Mouse (Mus musculus) kidney, adult 2 months (tissue): ENCODE measurements around the gene Fblim1. TPM values are rescaled to one million over a fixed set of nuclear protein-coding genes. Genes with fewer than 3 reads are reported as not detected.

Experiments
- DNase-seq: peaks from one replicate; pipeline ENCODE4 v3.0.0; 2021
- H3K27ac ChIP-seq: fragments of 200-500 bp; 2 replicates; pipeline ENCODE4 v1.5.1; 2012; ENCODE audit warnings: low read depth, low read length, control low read depth, inconsistent platforms; ENCODE audit not compliant: insufficient read depth
- H3K27me3 ChIP-seq: fragments of 200-500 bp; replicated peaks from 2 replicates; pipeline ENCODE4 v1.6.1; 2012; ENCODE audit warnings: mild to moderate bottlenecking, moderate library complexity, low read length, inconsistent platforms; ENCODE audit not compliant: control insufficient read depth, insufficient read depth
- H3K36me3 ChIP-seq: fragments of 200-500 bp; 2 replicates; pipeline ENCODE4 v1.6.1; 2012; ENCODE audit warnings: mild to moderate bottlenecking, moderate library complexity, low read length, inconsistent platforms; ENCODE audit not compliant: control insufficient read depth, insufficient read depth
- H3K4me1 ChIP-seq: fragments of 200-500 bp; 2 replicates; pipeline ENCODE4 v1.6.1; 2011; ENCODE audit warnings: low read length; ENCODE audit not compliant: control insufficient read depth, insufficient read depth
- H3K4me3 ChIP-seq: fragments of 200-500 bp; 2 replicates; pipeline ENCODE4 v1.5.1; 2011; ENCODE audit warnings: mild to moderate bottlenecking, low read depth, low read length, control low read depth; ENCODE audit not compliant: insufficient read depth
- CTCF ChIP-seq: fragments of 200-500 bp; conservative IDR thresholded peaks from 2 replicates; pipeline ENCODE4 v1.5.1; 2011; ENCODE audit warnings: low read depth, mild to moderate bottlenecking, control low read depth, low read length, moderate library complexity, mixed read lengths; ENCODE audit not compliant: insufficient read depth, insufficient read length
- POLR2A ChIP-seq: fragments of 200-500 bp; IDR thresholded peaks from one replicate; pipeline ENCODE4 v1.6.1; 2011; ENCODE audit warnings: low read depth, low read length, control low read depth
- WGBS: fragments of 180-500 bp; shearing (Covaris S2); methylation state at CpG from one replicate; pipeline ENCODE4 v1.1.7; 2018; 5-methylcytosine and 5-hydroxymethylcytosine counted together
- polyA plus RNA-seq: library from polyadenylated mRNA; depleted of rRNA; stranded (reverse); fragments of >200 nt; gene quantifications from 2 replicates; pipeline ENCODE4 v1.2.3, GENCODE M21; 2012

Fblim1 gene
- polyA plus RNA-seq, 1 experiment, result 10.2 TPM

DNA sequence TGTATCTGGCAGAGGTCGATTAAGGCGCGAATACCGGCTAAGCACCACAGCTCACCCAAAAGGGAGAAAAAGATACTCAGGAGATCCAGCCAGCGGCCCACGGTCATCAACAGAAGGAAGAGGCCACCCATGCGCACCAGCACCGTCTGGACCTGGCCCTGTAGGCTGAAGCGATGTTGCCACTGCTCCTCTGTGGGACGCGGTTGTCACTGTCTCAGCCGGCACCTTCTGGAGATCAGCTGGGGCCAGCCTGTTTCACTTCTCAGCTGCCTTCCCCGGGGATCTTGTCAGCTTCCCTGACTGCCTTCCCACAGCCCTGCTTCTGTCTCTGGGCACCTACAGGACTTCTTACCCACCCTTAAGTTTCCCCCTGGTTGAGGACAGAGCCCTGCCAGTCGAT lies 9.1 kb upstream of the Fblim1 start:
- no peak overlapping the region for H3K4me3 ChIP-seq
- H3K27me3 ChIP-seq, result no peaks in the 10 kb centered on the region
- TF ChIP-seq CTCF (no peak), POLR2A (no peak)
- DNase-seq, result no peak
- 87% methylated on average over 14 of the region's 14 CpGs for WGBS
- H3K27ac ChIP-seq, result no peak overlapping the region
- H3K4me1 ChIP-seq, result peaks cover 3% of the 10 kb centered on the region; the same call in 1 of the 2 replicates
- H3K36me3 ChIP-seq, result no peaks in the 10 kb centered on the region

DNA sequence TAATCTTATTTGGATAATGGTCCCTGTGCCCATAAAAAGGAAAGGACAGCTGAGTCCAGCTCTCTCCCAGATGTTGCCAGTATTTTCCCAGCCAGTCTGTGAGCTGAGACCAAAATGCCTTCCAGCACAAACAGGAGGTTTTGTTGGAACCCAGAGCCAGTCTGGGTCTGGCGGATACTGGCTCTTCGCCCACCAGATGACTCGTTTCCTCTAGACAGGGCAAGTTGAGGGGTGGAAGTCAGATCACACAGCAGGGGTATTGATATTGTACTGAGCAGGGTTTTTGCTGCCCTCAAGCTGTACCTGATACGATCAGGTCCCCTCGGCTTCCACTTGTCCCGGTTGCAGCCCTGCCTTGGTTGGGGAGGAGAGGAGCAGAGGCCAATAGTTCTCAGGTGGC lies 3.6 kb upstream of the Fblim1 start:
- H3K4me1 ChIP-seq, result peaks cover 18% of the 10 kb centered on the region
- no peak overlapping the region for H3K27ac ChIP-seq
- H3K27me3 ChIP-seq, result no peaks in the 10 kb centered on the region
- DNase-seq, result peak; percentile 58
- no peaks in the 10 kb centered on the region for H3K36me3 ChIP-seq
- 53% methylated on average over 6 of the region's 6 CpGs for WGBS
- no peak overlapping the region for H3K4me3 ChIP-seq
- TF ChIP-seq POLR2A, result no peak
- TF ChIP-seq CTCF, result no peak

DNA sequence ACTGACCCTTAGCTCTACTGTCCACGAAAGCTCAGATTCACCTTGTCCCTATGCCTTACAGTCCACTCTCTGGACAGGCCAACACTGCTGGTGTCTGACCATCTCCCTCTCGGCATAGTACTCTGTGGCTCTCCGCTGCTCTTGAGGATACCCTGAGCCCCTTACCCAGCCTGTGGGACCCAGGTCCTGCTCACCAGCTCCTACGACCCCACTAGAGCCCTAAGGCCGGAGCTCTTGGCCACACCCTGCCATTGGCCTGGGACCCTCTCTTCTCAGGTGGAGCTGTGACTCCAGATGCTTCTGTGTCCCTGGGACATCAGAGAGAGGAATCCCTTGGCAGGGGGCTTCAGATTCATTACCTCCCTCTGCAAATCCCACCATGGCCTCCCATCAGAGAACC lies 475 bp downstream of the Fblim1 start:
- Histone ChIP-seq H3K36me3 (no peaks in the 10 kb centered on the region), H3K27ac (peak overlapping the region; percentile 72), H3K27me3 (no peaks in the 10 kb centered on the region), H3K4me1 (peaks cover 34% of the 10 kb centered on the region), H3K4me3 (peak overlapping the region; percentile 33)
- no peak for DNase-seq
- WGBS, result 89% methylated on average over 5 of the region's 5 CpGs
- TF ChIP-seq POLR2A (no peak), CTCF (no peak)

DNA sequence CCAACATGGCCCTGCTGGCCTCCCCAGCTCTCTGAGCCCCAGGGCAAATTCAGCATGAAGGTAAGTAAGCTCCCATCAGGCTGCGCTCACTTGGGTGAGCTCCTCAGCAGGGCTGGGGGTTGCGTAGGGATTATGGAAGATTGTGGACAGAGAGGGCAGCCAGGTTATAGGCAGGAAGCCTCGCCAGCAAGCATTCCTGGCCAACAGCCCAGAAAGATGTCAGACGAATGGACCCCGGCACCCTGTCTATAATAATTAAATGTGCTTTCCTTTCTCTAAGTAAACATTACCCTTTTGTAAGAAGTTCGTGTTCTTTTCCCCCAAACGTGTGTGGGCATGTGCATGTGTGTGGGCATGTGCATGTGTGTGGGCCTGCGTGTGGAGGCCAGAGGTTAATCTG lies 1.4 kb downstream of the Fblim1 start:
- no peaks in the 10 kb centered on the region for H3K27me3 ChIP-seq
- TF ChIP-seq CTCF (no peak), POLR2A (no peak)
- H3K4me1 ChIP-seq, result peaks cover 35% of the 10 kb centered on the region
- DNase-seq, result peak; percentile 92
- no peak overlapping the region for H3K4me3 ChIP-seq
- H3K27ac ChIP-seq, result peak overlapping the region; percentile 64
- 27% methylated on average over 8 of the region's 8 CpGs for WGBS
- no peaks in the 10 kb centered on the region for H3K36me3 ChIP-seq

DNA sequence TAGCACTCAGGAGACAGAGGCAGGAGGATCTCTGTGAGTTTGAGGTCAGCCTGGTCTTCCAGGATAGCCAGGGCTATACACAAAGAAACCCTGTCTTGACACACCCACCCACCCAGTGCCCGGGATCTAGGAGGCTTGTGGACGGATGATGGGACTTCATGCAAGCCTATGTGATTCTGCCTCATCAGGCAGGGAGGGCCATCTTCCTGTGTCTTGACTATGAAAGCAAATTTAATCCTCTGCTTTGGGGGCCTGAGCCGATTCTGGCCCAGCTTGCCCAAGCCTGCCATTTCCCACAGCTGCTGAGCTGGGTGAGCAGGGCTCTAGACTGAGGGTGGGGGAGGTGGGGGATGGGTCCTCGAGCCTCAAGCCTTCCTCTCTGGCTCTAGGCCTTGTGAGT lies 2.0 kb downstream of the Fblim1 start:
- H3K36me3 ChIP-seq, result no peaks in the 10 kb centered on the region
- DNase-seq, result no peak
- 71% methylated on average over 4 of the region's 4 CpGs for WGBS
- TF ChIP-seq POLR2A (no peak), CTCF (no peak)
- peaks cover 38% of the 10 kb centered on the region for H3K4me1 ChIP-seq
- H3K4me3 ChIP-seq, result no peak overlapping the region
- H3K27ac ChIP-seq, result peak overlapping the region; percentile 64
- no peaks in the 10 kb centered on the region; the same call in 1 of the 2 replicates for H3K27me3 ChIP-seq

DNA sequence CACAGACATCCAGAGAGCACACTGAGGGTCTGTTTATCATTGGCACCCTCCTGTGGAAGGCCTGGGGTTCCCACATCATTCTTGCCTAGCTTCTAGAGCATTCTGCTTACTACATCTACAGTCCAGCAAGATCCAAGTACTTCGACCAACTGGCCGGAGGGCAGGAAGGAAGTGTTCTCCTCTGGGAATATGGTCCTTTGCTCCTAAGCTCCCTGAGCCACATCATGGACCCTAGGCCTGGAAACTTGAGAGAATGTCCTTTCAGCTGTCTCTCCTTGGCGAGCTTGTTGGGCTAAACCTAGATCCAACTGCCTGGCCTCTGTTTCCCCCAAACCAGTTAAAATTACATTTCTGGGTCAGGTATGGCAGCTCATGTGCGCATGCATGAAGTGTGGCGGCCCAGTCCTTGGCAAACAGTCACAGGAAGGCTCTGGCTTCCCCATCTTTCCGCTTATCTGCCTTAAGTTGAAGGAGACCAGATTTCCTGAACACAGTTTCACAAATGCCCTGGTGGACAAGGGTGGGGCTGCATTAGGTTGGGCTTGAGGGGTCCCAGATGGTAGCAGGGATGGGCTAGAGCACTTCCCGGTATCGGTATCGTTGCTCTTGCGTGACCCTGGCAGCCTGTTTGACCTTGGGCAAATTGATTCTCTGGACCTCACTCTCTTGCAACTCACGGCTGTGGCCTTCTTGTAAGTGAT lies 3.2 kb downstream of the Fblim1 start:
- peak; percentile 60 for DNase-seq
- 56% methylated on average over 11 of the region's 11 CpGs for WGBS
- Histone ChIP-seq H3K4me3 (no peak overlapping the region), H3K4me1 (peaks cover 38% of the 10 kb centered on the region), H3K27ac (peak overlapping the region; percentile 70), H3K27me3 (no peaks in the 10 kb centered on the region; the same call in 1 of the 2 replicates), H3K36me3 (no peaks in the 10 kb centered on the region)
- TF ChIP-seq CTCF, result no peak
- TF ChIP-seq POLR2A, result no peak

DNA sequence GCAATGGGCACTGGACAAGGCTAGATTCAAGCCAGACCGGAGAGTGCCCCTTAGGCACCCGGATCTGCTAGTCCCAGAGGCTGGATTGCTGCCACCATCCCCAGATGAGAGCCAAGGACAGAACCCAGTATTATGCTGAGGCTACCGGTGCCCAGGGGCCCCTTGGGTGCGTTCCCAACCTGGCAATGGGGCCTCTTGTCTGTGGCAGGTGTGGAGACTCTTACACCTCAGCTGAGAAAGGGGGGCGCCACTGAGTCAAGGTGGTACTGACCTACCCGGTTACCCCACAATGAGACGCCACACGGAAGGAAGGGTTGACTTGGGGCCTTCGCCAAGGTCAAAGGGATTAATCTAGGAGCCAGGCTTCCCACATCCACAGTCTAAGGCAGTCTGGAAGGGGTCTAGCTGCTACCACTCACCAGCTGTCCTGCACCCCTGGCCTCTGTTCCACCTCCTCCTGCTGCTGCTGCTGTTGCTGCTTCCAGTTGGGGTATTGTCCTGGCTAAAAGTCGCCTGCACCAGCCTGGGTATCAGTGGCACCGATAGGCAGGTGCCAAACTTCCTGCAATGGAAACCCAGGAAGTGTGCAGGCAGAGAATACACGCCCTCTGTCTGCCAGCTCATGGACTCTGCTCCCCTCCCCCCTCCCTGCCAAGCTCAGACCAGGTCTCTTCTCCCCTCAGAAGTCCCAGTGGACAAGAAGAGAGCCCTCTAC lies 4.6 kb downstream of the Fblim1 start:
- WGBS, result 68% methylated on average over 12 of the region's 12 CpGs
- no peaks in the 10 kb centered on the region; the same call in 1 of the 2 replicates for H3K27me3 ChIP-seq
- TF ChIP-seq CTCF (no peak), POLR2A (no peak)
- peak overlapping the region; percentile 70; the same call in 1 of the 2 replicates for H3K27ac ChIP-seq
- no peak overlapping the region for H3K4me3 ChIP-seq
- no peak for DNase-seq
- peaks cover 34% of the 10 kb centered on the region for H3K4me1 ChIP-seq
- H3K36me3 ChIP-seq, result no peaks in the 10 kb centered on the region
